Mouse (Mus musculus): ENCODE data around the gene Gadd45gip1.

Gadd45gip1 gene

GRCm38 (mm10) chr8:84834002-84834865 lies 2.9 kb downstream of the Gadd45gip1 start:
- TF ChIP-seq GATA4 (IDR thresholded peaks at IDR 0.05; ENCODE audit: insufficient replicate concordance, low read length) = no peak

- no peak for TF ChIP-seq GATA4 (IDR thresholded peaks at IDR 0.05; ENCODE audit: insufficient replicate concordance, low read length)
These were observed 3.8 kb downstream of the Gadd45gip1 start for GRCm38 (mm10) chr8:84834866-84835855.

GRCm38 (mm10) chr8:84837149-84837911 lies 6.0 kb downstream of the Gadd45gip1 start:
- no peak for TF ChIP-seq GATA4 (IDR thresholded peaks at IDR 0.05; ENCODE audit: insufficient replicate concordance, low read length)

GRCm38 (mm10) chr8:84837912-84838470 lies 6.7 kb downstream of the Gadd45gip1 start:
- no peak for TF ChIP-seq GATA4 (IDR thresholded peaks at IDR 0.05; ENCODE audit: insufficient replicate concordance, low read length)

GRCm38 (mm10) chr8:84838513-84838912 lies 7.2 kb downstream of the Gadd45gip1 start:
- no peak for TF ChIP-seq GATA4 (IDR thresholded peaks at IDR 0.05; ENCODE audit: insufficient replicate concordance, low read length)

GRCm38 (mm10) chr8:84839411-84839810 lies 8.1 kb downstream of the Gadd45gip1 start:
- no peak for TF ChIP-seq GATA4 (IDR thresholded peaks at IDR 0.05; ENCODE audit: insufficient replicate concordance, low read length)

GRCm38 (mm10) chr8:84839875-84840247 lies 8.5 kb downstream of the Gadd45gip1 start:
- no peak for TF ChIP-seq GATA4 (IDR thresholded peaks at IDR 0.05; ENCODE audit: insufficient replicate concordance, low read length)

- no peak; the same call in 1 of the 2 replicates for TF ChIP-seq GATA4 (IDR thresholded peaks at IDR 0.05; ENCODE audit: insufficient replicate concordance, low read length)
These were observed 9.1 kb downstream of the Gadd45gip1 start, which contains the start of gene Rad23a for GRCm38 (mm10) chr8:84840248-84840999. Gene Rad23a, minus strand, starts transcription at chr8:84840665.

- TF ChIP-seq GATA4 (IDR thresholded peaks at IDR 0.05; ENCODE audit: insufficient replicate concordance, low read length) = no peak
These were observed 10.2 kb downstream of the Gadd45gip1 start for GRCm38 (mm10) chr8:84841514-84841913.

GRCm38 (mm10) chr8:84844397-84845070 lies 13.2 kb downstream of the Gadd45gip1 start:
- TF ChIP-seq GATA4 (IDR thresholded peaks at IDR 0.05; ENCODE audit: insufficient replicate concordance, low read length) = no peak

- no peak for TF ChIP-seq GATA4 (IDR thresholded peaks at IDR 0.05; ENCODE audit: insufficient replicate concordance, low read length)
These were observed 14.2 kb downstream of the Gadd45gip1 start for GRCm38 (mm10) chr8:84845355-84846093.

- no peak for TF ChIP-seq GATA4 (IDR thresholded peaks at IDR 0.05; ENCODE audit: insufficient replicate concordance, low read length)
These were observed 14.9 kb downstream of the Gadd45gip1 start for GRCm38 (mm10) chr8:84846094-84846721.
